Mouse (Mus musculus): Measurements from ENCODE around the gene OR5BS1P. TPM values are rescaled to one million over a fixed set of nuclear protein-coding genes. Genes with fewer than 3 reads are reported as not detected.

Gene OR5BS1P
- total and polyA plus RNA-seq, 3 experiments = not detected

DNA sequence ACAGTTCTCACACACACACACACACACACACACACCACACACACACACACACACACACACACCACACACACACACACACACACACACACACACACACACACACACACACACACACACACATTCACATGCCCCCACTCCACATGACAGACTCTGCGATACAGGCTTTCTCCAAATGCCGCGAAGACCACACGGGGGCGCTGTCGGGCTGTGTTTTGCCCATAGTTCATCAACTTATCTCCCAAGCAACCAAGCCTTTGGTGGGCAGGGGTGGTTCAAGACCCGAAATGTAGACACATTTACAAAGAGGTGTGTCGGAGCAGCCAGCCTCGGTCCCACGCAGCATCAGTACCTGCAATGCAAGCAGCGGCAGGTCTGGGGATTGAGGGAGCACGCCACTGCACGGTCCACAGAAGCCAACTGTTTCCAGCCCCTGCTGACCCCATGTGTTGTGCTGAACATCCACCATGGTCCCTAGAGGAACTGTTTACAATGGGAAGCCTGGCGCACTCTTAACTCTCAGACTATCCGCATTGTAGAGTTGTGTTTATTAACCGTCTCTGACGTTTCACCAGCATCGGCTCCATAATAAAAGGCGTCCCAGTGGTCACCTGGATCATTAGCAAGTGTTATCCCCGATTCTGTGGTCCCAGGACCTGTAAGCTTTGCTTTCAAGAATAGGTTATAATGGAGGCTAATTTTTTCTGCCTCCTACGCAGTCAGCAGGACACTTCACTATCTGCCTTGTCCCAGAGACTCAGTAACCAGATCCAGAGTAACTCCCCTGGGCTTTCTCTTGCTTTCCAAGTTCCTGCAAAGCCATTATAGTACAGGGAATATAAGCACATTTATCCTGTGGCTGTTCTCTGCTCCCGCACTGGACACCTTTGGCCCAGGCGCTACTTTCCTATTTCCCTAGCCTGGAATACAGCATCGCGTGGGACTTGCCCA is 41.0 kb downstream of the OR5BS1P start:
- peak overlapping the region; percentile 94 for H3K4me2 ChIP-seq (ENCODE audit: insufficient read depth, low read depth, poor library complexity, severe bottlenecking)
- dilution Hi-C loops (cut with MboI; ENCODE audit: extremely low pct_ligation_motif_present, extremely low pct_unique_long_range_greater_than_20kb, low sequenced_read_pairs) (no loop called here), in situ Hi-C loops (cut with MboI; ENCODE audit: low pct_ligation_motif_present, low pct_unique_long_range_greater_than_20kb, low sequenced_read_pairs) (loop anchor here (5.0 kb wide), 1 partner anchor 107 kb away; no protein-coding TSS in a partner anchor)
- TF ChIP-seq POLR2AphosphoS2 (IDR thresholded peaks at IDR 0.05; ENCODE audit: low read depth, low read length) = no peak
- TF ChIP-seq RAD21 (IDR thresholded peaks at IDR 0.05; ENCODE audit: low read depth, low read length) = peak; percentile 89
- peak; percentile 47; the same call in 1 of the 2 replicates for TF ChIP-seq NELFE (IDR thresholded peaks at IDR 0.05; ENCODE audit: low read depth, low read length)
- no peak for TF ChIP-seq CHD2 (IDR thresholded peaks at IDR 0.05; ENCODE audit: low read length)
- TF ChIP-seq USF2 (conservative IDR thresholded peaks at IDR 0.05; ENCODE audit: low read depth, low read length) = no peak
- no peak for TF ChIP-seq UBTF (IDR thresholded peaks at IDR 0.05; ENCODE audit: low read depth, low read length)
- no peak for TF ChIP-seq HCFC1 (IDR thresholded peaks at IDR 0.05; ENCODE audit: low read depth, low read length)
- no peak for TF ChIP-seq ZC3H11A (IDR thresholded peaks at IDR 0.05; ENCODE audit: low read depth, low read length)
- TF ChIP-seq POLR2A (IDR thresholded peaks at IDR 0.05; ENCODE audit: low read depth, low read length) = no peak
- TF ChIP-seq MYC (IDR thresholded peaks at IDR 0.05; ENCODE audit: low read depth, low read length) = peak; percentile 42; the same call in 1 of the 2 replicates
- TF ChIP-seq SIN3A (IDR thresholded peaks at IDR 0.05; ENCODE audit: low read length) = peak; percentile 82; the same call in 1 of the 2 replicates
- TF ChIP-seq PAX5 (IDR thresholded peaks at IDR 0.05; ENCODE audit: low read length) = no peak
- TF ChIP-seq CHD1 (IDR thresholded peaks at IDR 0.05; ENCODE audit: low read depth, low read length) = no peak
- peak; percentile 54 for TF ChIP-seq BHLHE40 (IDR thresholded peaks at IDR 0.05; ENCODE audit: low read depth, low read length)
- TF ChIP-seq MAFK (IDR thresholded peaks at IDR 0.05; ENCODE audit: insufficient replicate concordance, low read length) = no peak
- no peak for TF ChIP-seq ZKSCAN1 (IDR thresholded peaks at IDR 0.05; ENCODE audit: borderline replicate concordance, low read depth, low read length)
- no peak for TF ChIP-seq IRF4 (IDR thresholded peaks at IDR 0.05; ENCODE audit: low read depth, low read length)
- peak; percentile 58 to 89 for TF ChIP-seq CTCF (conservative IDR thresholded peaks at IDR 0.05 in 1 of 2, IDR thresholded peaks at IDR 0.05 in 1 of 2; ENCODE audit: low read depth in 2 of 2, low read length in 2 of 2)
- no peak for TF ChIP-seq E2F4 (IDR thresholded peaks at IDR 0.05; ENCODE audit: insufficient replicate concordance, low read depth, low read length)
- no peak for TF ChIP-seq ZMIZ1 (IDR thresholded peaks at IDR 0.05; ENCODE audit: low read depth, low read length)
- TF ChIP-seq MAX (IDR thresholded peaks at IDR 0.05; ENCODE audit: low read length) = 0 out of 2 replicates have a peak, but pooled peaks have one; percentile 43
- peak; percentile 76 for TF ChIP-seq SMC3 (IDR thresholded peaks at IDR 0.05; ENCODE audit: low read depth, low read length)
- TF ChIP-seq EP300 (IDR thresholded peaks at IDR 0.05; ENCODE audit: low read length) = no peak
- TF ChIP-seq TCF12 (IDR thresholded peaks at IDR 0.05; ENCODE audit: low read depth, low read length) = no peak
- TF ChIP-seq RCOR1 (conservative IDR thresholded peaks at IDR 0.05; ENCODE audit: low read depth, low read length) = no peak
- 0 out of 2 replicates have a peak, but pooled peaks have one; percentile 33 for TF ChIP-seq MEF2A (IDR thresholded peaks at IDR 0.05; ENCODE audit: borderline replicate concordance, low read depth, low read length)
- no peak for TF ChIP-seq JUND (conservative IDR thresholded peaks at IDR 0.05; ENCODE audit: low read depth, low read length)
- TF ChIP-seq MAZ (IDR thresholded peaks at IDR 0.05; ENCODE audit: low read depth, low read length) = peak; percentile 77
- no peak for TF ChIP-seq USF1 (IDR thresholded peaks at IDR 0.05; ENCODE audit: low read depth, low read length)
- TF ChIP-seq ETS1 (conservative IDR thresholded peaks at IDR 0.05; ENCODE audit: low read depth, low read length) = no peak
- no peak for TF ChIP-seq ZNF384 (IDR thresholded peaks at IDR 0.05; ENCODE audit: low read depth, low read length)
- TF ChIP-seq JUN (IDR thresholded peaks at IDR 0.05; ENCODE audit: insufficient read depth, low read depth, low read length) = no peak
- 0 out of 2 replicates have a peak, but pooled peaks have one; percentile 12 for TF ChIP-seq ELF1 (IDR thresholded peaks at IDR 0.05; ENCODE audit: low read depth, low read length)
- no peak; the same call in 1 of the 2 replicates for TF ChIP-seq NRF1 (IDR thresholded peaks at IDR 0.05; ENCODE audit: low read depth, low read length)
- peak; percentile 47; the same call in 1 of the 2 replicates for TF ChIP-seq MXI1 (IDR thresholded peaks at IDR 0.05; ENCODE audit: low read depth, low read length)
- no peak for TF ChIP-seq TBP (conservative IDR thresholded peaks at IDR 0.05; ENCODE audit: low read depth, low read length)
- TF ChIP-seq GABPA (IDR thresholded peaks at IDR 0.05; ENCODE audit: insufficient replicate concordance, low read depth, low read length) = no peak
- TF ChIP-seq KAT2A (IDR thresholded peaks at IDR 0.05; ENCODE audit: insufficient replicate concordance, low read length) = no peak
- no peaks in the 10 kb centered on the region for H3K27me3 ChIP-seq (replicated peaks)
- peaks cover 7% of the 10 kb centered on the region for H3K9me3 ChIP-seq (replicated peaks; ENCODE audit: low read length)
- peak overlapping the region; percentile 53 for H3K9ac ChIP-seq (ENCODE audit: insufficient read depth, low read depth)
- peak; percentile 95 for DNase-seq (ENCODE audit: extremely low read depth)
- H3K79me2 ChIP-seq (replicated peaks; ENCODE audit: control insufficient read depth, extremely low read depth, insufficient read depth, poor library complexity, severe bottlenecking) = no peaks in the 10 kb centered on the region
- H3K36me3 ChIP-seq (replicated peaks in 1 of 2; ENCODE audit: control insufficient read depth in 1 of 2, insufficient read depth in 1 of 2, low read length in 1 of 2) = no peaks in the 10 kb centered on the region
- peaks cover 6 to 42% of the 10 kb centered on the region in 2 experiments; a peak in 2 of 4 replicates for H3K4me1 ChIP-seq (ENCODE audit: control insufficient read depth in 1 of 2, insufficient read depth in 2 of 2)
- peak overlapping the region; percentile 68 for H3K27ac ChIP-seq (ENCODE audit: insufficient read depth, low read depth)
- peak overlapping the region; percentile 46 to 73 (median 54) for H3K4me3 ChIP-seq (replicated peaks in 1 of 3; ENCODE audit: low read depth in 2 of 3, low read length in 2 of 3, poor library complexity in 1 of 3)
